Mouse (Mus musculus) granulocyte monocyte progenitor cell, adult 5-6 weeks (primary cell): ENCODE measurements at regions not wholly inside any gene's neighbourhood (a gene's known extent, or its start where the extent isn't known, plus 50 kb on each side); places are given as distances from the start of the nearest gene placed in this dataset.

Experiments
- ATAC-seq: replicated peaks from 2 replicates; pipeline ENCODE4 v1.8.0; 2016; ENCODE audit warnings: mild to moderate bottlenecking, moderate TSS enrichment, inconsistent platforms; ENCODE audit not compliant: poor library complexity, severe bottlenecking

DNA sequence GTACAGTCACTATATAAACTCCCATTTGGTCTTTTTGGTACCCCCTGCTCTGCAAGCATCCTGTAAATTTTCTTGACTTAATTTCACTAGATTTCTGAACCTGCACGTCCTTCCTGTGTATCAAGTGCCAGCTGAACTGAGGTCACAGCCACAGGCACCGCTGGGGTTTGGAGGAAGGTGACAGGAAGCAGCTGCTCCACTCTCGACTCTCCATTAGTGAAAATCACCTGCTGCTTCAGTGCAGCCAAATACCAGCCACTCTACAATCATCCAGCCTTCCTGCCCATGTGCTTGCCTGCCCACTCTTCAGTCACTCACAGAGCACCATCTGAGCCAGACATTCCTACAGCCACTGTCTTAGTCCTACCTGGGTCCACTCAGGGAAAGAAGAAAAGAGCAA lies 364.3 kb upstream of the 2610301B20Rik start:
- no peak for ATAC-seq

DNA sequence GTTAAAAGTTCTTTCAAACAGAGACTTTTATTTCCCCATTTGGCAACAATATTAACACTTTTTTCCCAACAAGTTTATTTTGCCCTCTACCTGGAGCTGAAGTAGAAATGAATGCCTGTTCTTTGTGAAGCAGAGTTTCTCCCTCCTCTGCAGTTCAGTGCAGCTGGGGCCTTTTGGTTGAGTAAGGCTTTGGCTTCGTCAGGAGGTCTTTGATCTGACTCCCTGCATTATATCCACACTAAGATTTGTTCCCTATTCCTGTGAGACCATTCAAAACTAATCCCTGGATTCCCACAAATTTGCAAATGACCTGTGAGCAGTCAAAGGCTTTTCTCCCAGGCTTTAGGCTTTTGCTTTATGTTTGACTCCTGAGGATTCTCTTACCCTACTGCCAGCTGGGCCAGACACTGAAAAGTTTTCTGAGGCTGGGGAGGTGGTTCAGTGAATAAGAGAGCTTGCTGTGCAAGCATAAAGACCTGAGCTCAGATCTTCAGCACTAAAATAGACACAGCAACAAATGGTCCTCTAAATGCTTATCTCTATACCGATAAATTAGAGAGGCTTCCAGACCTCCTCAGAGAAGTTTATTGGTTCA lies 323.5 kb upstream of the 2610301B20Rik start:
- ATAC-seq = no peak

DNA sequence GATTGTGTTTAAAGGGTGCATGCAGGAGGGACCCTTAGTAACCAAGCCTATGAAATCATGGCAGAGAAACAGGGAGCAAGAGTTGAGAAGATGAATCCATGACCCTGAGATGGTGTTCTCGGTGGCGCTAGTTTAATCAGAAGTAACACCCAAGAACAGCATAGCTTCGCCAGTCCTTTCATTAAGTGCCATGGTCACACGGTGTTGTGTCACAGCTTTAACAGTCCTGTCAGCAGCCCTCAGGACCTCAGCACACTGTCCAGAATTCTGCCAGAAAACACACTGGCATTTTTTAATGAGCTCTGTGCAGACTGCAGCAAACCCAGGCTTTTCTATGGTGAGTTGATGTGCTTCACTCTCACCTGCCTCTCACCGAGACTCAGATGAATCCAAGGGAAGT lies 320.6 kb upstream of the 2610301B20Rik start:
- no peak for ATAC-seq

DNA sequence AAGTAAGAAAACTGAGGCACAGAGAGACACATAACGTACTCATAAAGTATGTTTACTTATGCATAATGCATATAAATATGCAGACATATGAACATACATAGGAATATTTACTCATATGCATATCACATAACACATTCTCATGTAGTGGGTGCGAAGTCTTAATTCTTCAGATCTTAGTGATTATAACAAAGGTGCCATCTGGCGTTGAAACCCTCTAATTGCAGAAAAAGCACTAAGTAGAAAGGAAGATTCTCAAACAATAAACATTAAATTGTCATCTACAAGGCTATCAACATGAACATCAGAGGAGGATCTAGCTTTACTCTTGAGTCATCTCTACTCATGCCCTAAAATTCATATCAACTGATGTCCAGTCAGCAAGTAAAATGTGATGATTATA lies 314.2 kb upstream of the 2610301B20Rik start:
- no peak for ATAC-seq

DNA sequence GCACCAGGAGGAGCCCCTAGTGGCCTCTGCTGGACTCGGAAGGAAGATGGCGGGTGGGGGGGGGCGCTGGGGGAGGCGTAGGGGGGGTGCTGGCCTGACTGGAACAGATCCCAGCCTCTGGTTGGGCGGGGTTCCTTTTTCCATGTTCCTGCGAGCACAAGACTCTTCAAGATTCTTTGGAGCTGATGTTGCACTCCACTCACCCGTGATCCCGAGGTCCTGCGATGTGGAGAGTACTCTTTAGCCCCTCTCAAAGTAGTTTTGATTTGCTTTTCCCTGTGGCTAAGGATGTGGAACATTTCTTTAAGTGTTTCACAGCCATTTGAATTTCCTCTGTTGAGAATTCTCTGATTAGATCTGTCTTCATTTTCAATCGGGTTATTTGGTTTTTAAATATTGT lies 269.8 kb upstream of the 2610301B20Rik start:
- no peak for ATAC-seq

DNA sequence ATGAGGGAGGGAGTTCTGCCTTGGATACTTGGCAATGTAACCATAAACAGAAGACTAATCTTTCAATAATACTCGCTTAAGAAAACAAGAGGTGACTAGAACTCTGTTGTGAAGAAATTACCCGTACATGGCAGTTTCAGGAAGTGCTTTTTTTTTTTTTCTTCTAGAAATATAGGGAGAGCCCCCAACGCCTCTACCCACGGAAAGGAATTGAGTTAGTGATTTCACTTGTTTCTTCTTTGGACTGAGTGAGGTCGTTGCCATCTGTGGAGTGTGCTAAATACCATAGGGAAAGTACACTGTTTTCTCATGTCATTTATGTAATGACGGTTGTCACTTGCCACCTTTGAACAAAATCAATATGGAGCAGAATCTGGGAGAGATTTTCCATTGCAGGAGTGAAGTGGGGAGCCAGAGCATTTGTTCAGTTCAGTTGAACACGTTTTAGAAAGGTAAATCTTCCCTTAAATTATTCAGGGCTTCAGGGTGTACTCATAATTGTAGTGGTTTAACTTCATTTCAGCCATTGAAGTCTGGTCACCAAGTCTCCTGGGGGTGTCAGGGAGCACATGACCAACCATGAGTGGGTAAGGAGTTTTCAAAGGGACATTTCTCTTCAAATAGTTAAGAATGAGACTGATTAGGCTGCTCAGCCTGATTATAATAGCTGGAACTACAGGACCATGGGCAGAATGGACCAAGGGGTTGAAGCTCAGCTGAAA lies 266.3 kb upstream of the 2610301B20Rik start:
- no peak for ATAC-seq

DNA sequence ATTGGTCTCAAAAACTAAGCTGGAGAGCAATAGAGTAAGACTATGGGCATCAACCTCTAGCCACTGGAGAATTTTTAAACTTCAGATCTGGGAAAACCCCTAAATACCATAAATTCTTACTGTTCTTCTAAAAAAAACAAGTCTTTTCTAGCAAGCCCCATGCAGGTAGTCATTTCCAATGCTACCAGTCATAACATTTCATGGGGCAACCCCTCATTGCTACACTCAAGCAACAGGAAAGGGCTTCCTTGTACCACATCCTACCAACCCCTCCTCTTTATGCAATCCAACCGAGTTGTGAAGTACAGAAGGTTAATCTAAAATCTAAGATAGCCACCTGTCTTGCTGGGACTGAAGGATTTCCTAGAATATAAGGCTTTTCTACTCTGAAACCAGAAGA lies 263.5 kb upstream of the 2610301B20Rik start:
- ATAC-seq = peak; percentile 93
